Mouse (Mus musculus): ENCODE results near the gene Zfp784.
A peak's percentile ranks its signal among the peaks of the same experiment; 100 is the strongest.
"Not testable (repeated sequence)": the region's sequence is repeated elsewhere in the genome, so short reads cannot be mapped to it uniquely, and the experiment has no call there.

Zfp784 gene

DNA sequence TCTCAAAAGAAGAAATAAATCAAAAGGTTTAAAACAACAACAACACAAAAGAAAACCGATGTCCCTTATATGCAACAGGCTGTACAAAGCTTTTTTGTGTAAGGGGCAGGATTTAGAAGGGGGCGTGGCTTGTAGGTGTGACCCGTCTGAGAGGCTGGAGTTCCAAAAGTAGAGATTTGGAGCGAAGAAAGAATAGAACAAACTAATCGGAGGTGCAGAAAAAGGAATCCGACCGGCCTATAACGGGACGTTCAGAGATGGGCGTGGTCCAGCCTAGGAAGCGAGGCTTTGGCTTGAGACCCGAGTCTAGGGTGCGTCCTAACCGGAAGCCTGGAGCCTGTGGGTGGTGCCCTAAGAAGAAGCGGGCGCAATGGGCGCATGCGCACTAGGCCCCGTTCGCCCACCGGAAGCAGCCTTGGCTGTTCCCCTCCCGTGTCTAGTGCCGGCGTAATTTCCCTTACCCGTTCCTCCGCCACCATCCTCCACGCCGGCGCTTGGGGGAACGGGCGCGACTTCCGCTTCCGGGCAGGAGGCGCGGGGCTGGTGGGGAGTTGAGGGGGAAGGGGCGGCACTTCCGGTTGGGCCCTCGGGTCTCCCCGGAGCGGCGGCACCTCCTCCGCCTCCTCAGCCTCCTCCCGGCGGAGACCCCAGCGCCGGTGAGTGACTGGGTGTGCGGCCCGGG is 18.1 kb downstream of the Zfp784 start, which contains the start of the genes Zfp865 and Ccdc106:
Gene Zfp865 (plus strand): TSS at position 377 of the 682 bp plus-strand sequence.
Gene Ccdc106 (plus strand): TSS at position 554 of the 682 bp plus-strand sequence.
- peak; percentile 99 for DNase-seq (ENCODE audit: low spot score)

GRCm38 (mm10) chr7:5019576-5019975 is 18.7 kb downstream of the Zfp784 start:
- not testable (repeated sequence) for DNase-seq (ENCODE audit: low spot score)

GRCm38 (mm10) chr7:5017931-5018330 is 20.3 kb downstream of the Zfp784 start:
- no peak for DNase-seq (ENCODE audit: low spot score)

- no peak for DNase-seq (ENCODE audit: low spot score)
Measured at GRCm38 (mm10) chr7:5017352-5017751, 20.9 kb downstream of the Zfp784 start.

GRCm38 (mm10) chr7:5016920-5017319 is 21.3 kb downstream of the Zfp784 start:
- no peak for DNase-seq (ENCODE audit: low spot score)

DNA sequence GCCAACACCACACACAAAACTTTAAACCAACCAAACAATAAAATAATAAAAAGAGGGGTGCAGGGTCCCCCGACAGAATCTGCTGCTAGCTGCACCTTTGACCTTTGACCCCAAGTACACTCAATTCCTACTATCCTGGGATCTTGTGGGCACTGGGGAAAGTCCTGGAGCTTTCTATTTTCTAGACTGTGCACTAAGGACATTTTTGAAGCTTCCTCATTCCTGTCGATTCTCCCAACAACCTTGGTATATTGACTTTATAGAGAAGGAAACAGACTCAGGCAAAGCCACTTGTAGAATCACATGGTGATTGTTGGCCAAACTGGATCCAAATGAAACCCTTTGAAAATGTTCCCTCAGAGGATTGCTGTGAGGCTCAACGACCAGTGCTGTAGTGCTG is 22.2 kb downstream of the Zfp784 start:
- no peak for DNase-seq (ENCODE audit: low spot score)

- DNase-seq (ENCODE audit: low spot score), result peak; percentile 95
Measured at GRCm38 (mm10) chr7:5015118-5016001, 22.9 kb downstream of the Zfp784 start, which contains the start of gene Gm44973. Gm44973 (plus strand) TSS chr7:5015496.

DNA sequence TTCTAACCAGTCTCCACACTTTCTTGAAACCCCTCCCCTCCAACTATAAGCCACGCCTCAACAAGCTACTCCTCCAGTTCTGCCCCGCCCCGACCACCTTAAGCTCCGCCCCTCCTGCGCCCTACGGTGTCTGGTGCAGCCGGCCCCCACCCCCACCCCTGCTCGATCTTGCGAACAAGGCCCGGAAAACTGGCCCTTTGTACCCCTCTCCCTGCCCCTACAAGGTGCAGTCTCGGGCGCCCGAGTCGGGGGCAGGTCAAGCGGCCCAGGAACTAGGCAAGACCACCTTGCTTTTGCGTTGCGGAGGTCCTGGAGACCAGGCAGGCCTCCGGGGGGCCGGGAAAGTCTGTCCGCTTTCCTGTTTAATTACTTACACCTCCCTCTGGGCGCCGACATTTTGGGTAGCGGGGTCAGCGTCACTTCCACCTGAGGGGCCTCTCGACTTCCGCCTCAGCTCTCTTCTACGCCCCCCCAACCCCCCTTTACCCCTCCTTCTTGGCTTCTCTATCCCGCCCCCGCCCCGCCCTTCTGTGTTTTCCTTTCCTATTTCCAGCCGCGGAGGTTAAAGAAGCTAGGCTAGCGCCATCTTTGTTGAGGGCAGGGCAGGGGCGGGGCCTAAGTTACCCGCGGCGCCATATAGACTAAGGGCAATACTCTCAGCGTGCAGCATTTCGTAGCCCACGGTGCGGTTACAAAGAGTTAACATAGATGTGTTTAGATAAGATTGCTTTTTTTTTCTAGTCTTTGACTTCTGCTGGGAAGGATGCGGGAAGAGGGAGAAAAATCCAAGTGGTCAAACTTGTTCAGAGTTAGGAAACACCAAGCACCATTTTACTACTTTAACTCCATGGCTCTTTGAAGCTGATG is 23.8 kb downstream of the Zfp784 start, which contains the start of the genes Zfp524 and Fiz1:
Gene Zfp524 (plus strand): TSS at position 165 of the 867 bp plus-strand sequence.
Gene Fiz1 (minus strand): TSS at position 447 of the 867 bp plus-strand sequence.
- peak; percentile 98 for DNase-seq (ENCODE audit: low spot score)

DNA sequence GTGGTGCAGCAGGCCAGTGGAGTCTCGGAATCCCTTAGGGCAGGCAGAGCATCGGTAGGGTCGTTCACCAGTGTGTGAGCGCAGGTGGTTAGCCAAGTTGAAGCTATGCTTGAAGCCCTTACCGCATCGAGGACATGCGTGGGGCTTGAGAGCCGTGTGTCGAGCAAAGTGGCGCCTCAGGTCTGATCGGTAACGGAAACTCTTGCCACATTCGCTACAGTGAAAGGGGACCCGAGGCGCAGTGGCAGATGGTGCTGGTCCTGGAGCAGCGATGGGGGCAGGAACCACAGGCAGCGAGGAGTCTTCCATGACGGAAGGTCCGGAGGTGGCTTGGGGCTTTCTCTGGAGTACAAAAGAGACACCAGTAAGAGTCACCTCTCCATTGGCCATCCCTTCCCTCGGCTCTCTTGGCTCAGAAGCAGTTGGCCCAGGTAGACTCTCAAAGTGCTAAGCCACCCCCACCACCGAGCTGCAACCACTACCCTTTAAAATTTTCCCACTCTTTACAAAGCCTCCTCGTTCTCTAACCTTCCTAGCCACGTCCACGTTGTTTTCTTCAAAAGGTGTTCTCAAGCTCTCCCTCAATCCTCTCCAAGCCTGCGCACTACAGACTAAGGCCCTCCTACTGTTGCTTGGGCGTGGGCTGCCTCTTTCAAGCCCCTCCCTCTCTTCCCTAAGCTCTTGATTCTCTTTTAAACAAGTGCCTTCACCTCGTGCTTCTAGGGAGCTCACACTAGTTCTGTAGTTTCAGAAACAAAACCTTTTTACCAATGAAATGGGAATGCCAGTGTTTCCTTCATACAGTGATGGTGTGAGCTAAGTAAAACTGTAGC is 25.3 kb downstream of the Zfp784 start:
- no peak for DNase-seq (ENCODE audit: low spot score)

DNA sequence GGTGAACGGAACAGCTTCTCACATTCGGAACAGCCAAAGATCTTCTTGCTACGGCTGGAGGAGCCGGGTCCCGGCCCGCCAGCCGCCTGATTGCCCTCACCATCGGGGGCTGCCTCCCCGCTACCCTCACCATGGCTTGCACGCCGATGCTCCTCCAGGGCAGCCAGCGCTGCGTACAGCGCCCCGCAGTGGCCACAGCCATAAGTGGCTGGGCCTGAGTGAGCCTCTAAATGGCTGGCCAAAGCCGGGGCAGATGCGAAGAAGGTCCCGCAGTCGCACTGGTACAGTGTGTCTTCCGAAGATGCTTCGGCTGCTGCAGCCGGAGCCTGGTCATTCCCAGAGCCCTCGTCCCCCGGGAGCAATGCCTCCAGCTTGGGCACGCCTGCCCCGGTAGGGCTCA is 30.0 kb downstream of the Zfp784 start:
- no peak for DNase-seq (ENCODE audit: low spot score)

DNA sequence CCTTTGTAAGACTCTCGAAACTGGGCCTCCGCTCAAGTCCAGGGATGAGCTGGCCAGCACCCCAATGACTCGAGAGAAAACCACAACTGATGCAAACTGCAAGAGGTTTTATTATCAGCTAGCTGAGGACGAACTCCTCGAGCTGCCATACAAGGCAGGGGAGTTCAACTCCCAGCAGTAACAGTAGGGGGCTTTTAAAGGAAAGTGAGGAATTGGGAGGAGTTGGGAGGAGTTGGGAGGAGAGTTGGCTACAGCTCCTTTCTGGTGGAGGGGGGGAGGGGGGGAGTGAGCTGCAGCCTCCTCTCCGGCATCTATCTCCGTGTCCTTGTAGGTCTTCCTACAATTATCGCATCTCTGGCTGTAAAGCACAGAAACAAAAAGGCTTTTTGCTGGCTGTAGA is 35.4 kb downstream of the Zfp784 start:
- not testable (repeated sequence) for DNase-seq (ENCODE audit: low spot score)

DNA sequence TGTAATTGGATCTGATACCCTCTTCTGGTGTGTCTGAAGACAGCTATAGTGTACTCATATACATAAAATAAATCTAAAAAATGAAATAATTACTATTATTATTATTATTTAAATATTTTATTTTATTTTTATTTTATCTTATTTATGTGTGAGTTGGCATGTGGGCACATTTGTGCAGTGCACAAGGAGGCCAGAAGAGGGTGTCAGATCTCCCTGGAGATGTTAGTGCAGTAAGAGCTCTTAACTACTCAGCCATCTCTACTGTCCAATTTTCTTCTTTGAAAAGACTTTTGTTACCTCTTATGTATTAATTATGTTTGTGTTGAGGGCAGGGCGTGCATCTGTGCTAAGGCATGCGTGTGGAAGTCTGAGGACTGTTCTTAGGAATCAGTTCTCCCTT is 38.4 kb downstream of the Zfp784 start:
- DNase-seq (ENCODE audit: low spot score), result no peak

DNA sequence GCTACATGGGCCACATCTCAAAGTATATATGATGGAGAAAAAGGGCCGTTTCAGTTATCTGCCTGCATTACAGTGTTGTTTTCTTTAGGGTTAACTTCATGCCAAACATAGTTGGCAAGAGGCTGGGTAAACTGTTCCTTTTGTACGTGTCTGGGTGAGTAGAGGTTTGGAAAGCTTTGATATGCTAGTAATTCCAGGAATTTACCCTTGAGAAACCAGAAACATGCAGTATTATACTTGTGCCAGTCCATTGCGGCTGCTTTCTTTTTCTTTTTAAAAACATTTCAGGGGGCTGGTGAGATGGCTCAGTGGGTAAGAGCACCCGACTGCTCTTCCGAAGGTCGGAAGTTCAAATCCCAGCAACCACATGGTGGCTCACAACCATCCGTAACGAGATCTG is 41.3 kb downstream of the Zfp784 start:
- DNase-seq (ENCODE audit: low spot score), result no peak

DNA sequence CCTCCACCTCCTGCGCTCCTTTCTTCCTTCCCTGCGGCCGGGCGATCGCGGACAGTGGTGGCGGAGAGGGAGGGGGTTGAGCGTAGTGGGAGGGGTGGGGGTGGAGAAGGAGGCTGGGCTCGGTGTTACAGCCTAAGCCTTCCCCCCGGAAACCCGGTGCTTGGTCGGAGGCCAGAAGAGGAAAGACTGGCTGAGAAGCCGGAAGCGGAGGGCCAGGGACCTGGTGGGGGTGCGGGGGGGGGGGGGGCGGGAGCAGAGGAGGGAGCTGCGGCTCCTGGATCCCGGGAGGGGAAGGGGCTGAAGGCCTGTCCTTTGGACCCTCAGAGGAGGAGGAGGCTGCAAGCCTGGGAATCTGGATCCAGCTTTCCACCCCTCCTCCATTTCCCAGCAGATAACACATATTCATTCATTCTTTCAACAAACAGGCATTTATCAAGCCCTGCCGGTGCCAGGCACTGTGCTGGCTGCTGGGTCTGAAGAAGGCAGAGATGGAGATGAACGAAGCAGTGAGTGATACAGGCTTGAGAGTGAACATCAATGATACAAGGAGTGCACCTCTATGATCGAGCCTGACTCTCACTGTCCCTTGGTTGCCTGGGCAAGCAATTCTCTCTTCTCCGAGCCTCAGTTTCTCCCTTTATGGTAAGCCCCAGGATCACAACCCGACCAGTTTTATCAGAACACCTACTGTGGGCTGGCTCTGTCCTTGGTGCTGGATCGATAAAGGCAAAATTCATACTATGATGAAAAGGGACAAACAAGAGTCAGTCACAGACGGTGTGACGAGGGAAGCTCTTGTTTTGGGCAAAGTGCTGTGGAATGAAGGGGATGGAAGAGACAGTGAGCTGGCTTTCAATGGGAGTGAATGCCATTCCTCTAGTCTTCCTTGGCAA is 42.0 kb downstream of the Zfp784 start, which contains the start of gene Zfp579:
Gene Zfp579 (minus strand): TSS at position 156 of the 893 bp plus-strand sequence.
- peak; percentile 93 for DNase-seq (ENCODE audit: low spot score)

GRCm38 (mm10) chr7:4995268-4996002 is 42.8 kb downstream of the Zfp784 start:
- no peak for DNase-seq (ENCODE audit: low spot score)

DNA sequence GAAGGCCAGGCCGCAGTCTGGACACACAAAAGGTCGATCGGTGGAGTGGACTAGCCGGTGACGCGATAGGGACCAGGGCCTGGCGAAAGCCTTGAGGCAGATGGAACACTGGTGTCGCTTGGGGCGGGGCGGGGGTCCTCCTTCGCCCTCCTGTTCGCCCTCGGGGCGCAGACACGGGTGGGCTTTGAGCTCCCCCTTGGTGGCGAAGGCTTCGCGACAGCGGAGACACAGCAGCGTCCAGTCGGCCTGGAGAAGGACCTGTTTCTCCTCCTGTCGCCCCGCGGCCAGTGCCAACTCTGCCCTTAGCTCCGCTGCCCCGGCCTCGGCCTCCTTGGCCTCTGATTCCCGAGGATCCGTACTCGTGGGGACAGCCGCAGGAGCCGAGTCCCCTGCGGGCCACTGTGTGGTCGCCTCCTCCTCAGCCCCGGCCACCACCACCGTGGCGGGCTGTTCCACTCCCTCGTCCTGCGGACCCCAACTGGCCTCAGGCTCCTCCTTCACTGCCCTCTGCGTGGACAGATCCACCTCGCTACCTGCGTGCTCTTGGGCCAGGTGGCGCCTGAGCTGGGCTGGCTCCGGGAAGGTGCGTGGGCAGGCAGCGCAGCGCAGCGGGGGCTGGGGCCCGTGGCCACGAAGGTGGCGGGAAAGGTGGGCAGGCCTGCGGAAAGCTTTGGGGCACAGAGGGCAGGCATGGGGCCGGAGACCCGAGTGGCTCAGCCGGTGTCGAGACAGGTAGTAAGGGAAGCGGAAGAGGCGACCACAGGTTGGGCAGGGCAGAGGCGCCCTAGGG is 44.1 kb downstream of the Zfp784 start:
- no peak for DNase-seq (ENCODE audit: low spot score)

DNA sequence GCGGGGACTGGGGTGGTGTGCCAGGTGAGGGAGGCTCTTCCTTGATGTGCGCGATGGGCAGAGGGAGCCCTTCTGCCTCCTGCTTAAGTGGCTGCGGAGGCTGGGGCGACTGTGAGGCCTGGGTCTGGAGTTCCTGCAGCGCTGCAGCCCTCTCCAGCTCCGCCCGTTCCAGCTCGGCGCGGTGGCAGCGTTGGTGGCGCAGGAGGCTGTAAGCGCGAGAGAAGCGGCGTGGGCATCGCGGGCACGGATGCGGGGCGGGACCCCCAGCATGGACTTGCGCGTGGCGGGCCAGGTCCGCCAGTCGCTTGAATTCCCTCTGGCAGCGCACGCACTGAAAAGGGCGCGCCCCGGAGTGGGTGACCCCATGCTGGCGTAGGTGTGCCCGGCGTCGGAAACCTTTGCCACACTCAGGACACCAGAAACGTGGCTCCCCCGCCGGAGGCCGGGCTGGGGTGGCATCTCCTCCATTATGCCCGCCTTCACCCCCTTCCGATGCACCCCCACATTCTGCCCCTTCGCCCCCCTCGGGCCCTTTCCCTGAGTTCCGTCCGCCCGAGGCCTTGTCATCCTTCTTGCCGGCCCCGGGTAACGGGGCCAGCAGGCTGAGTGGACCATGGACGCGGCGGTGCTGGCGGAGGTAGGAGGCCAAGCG is 44.8 kb downstream of the Zfp784 start:
- DNase-seq (ENCODE audit: low spot score), result no peak

DNA sequence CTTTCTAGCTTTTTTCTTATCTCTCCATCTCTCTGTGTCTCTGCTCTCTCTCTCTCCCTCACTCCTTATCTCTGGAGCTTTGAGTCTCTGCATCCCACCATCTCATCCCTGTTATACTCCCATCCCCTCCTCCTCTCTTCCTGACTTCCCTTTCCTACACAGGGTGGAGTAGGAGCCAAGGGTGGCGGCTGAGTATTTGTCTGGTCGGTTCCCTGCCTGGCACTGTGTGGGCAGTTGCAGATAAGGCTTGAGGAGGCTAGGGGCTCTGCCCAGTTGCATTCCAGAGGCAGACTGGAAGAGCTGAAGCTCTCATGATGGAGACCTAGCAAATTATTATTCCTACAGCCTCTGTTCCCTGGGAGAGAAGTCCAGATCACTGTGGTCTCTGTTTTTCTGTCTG is 50.0 kb downstream of the Zfp784 start:
- no peak for DNase-seq (ENCODE audit: low spot score)
